Comparison of ENCODE assay signal across 7 mouse cellular contexts in the genomic region with DNA sequence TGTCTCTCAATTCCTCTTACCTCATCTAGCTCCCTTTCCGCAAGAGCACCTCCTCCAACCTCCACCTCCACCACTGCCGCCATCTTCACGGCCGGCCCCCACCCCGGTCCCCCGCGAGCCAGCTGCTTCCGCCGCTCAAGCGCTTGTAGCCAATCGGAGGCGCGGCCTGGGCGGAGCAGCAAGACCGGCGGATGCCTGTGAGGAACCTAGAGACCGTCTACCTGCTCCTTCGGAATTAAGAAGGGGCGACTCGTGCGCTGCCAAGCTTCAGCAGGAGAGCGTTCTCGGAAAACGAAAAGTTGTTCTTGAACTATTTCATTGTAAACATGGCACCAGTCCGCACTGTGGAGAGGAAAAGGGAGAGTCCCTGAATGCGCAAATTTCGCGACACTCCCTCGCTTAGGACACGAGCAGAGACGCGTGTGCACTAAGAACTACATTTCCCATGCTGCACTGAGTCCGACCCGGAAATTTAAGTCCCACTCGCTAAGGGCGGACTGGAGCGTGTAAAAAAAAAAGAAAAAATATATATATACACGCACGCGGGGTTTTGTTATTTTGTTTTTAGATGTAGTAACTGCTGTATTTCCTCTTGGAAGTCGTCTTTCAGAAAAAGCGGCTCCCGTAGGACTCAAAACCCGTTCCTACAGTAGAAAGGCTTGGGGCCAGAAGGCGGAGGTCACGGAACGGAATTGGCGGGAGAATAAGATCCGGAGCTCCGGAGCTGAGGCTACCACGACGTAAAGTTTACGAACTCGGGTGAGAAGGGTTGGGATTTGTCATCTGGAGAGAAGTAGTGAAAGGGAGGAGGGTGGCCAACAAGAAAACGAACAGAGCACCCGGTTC. TPM values are rescaled to one million over a fixed set of nuclear protein-coding genes. Genes with fewer than 3 reads are reported as not detected.
A peak's percentile ranks its signal among the peaks of the same experiment; 100 is the strongest.
DNase-seq lines count a peak whose midpoint lies in the region; ATAC-seq lines count a peak whose summit lies in the region.

Gene Rnf121, minus strand, starts transcription at position 424 of the 846 bp plus-strand sequence.
Gene Xndc1, plus strand, starts transcription at position 466 of the 846 bp plus-strand sequence.
Gene Xntrpc, plus strand, starts transcription at position 668 of the 846 bp plus-strand sequence.

- no peaks in the 10 kb centered on the region for H3K27me3 ChIP-seq in embryonic facial prominence, embryonic 12.5 days
- no peaks in the 10 kb centered on the region for H3K27me3 ChIP-seq in limb, embryonic 11.5 days (ENCODE audit: control insufficient read depth, insufficient read depth, low read length)
- no peaks in the 10 kb centered on the region for H3K27me3 ChIP-seq in midbrain, embryonic 14.5 days (ENCODE audit: control insufficient read depth, insufficient read depth, low read length)

- H3K9ac ChIP-seq in embryonic facial prominence, embryonic 12.5 days: peak within 1 kb of the TSS; percentile 64
- peak within 1 kb of the TSS; percentile 74 for H3K9ac ChIP-seq in limb, embryonic 11.5 days (ENCODE audit: low read length)
- H3K9ac ChIP-seq in midbrain, embryonic 14.5 days (replicated peaks; ENCODE audit: low read length): peak within 1 kb of the TSS; percentile 73

- peak; percentile 99 for ATAC-seq in embryonic facial prominence, embryonic 12.5 days (ENCODE audit: insufficient number of reproducible peaks, insufficient read depth, low FRiP score, low TSS enrichment)
- peak; percentile 98 for ATAC-seq in limb, embryonic 11.5 days (ENCODE audit: insufficient number of reproducible peaks, low FRiP score, low TSS enrichment, low read depth)
- ATAC-seq in midbrain, embryonic 14.5 days (ENCODE audit: low FRiP score, low TSS enrichment): peak; percentile 99

- under 1% methylated on average over 56 of the region's 56 CpGs for WGBS in embryonic facial prominence, embryonic 12.5 days
- WGBS in limb, embryonic 11.5 days: under 1% methylated on average over 56 of the region's 56 CpGs
- under 1% methylated on average over 56 of the region's 56 CpGs for WGBS in midbrain, embryonic 14.5 days

- peak; percentile 94 for DNase-seq in adrenal gland, postnatal 25 days
- DNase-seq in heart, adult 11 months: peak; percentile 100
- DNase-seq in kidney, adult 18-20 months: peak; percentile 94
- DNase-seq in limb, embryonic 11.5 days (ENCODE audit: low spot score): peak; percentile 95
- DNase-seq in midbrain, embryonic 14.5 days: peak; percentile 96
- DNase-seq in spleen, adult 18-20 months: peak; percentile 83 to 85

- H3K4me3 ChIP-seq in embryonic facial prominence, embryonic 12.5 days: peak within 1 kb of the TSS; percentile 64
- H3K4me3 ChIP-seq in limb, embryonic 11.5 days (ENCODE audit: low read depth, low read length): peak within 1 kb of the TSS; percentile 71
- peak within 1 kb of the TSS; percentile 62 for H3K4me3 ChIP-seq in midbrain, embryonic 14.5 days (replicated peaks; ENCODE audit: low read depth, low read length)

- H3K27ac ChIP-seq in embryonic facial prominence, embryonic 12.5 days: peak within 1 kb of the TSS; percentile 78
- H3K27ac ChIP-seq in limb, embryonic 11.5 days (replicated peaks; ENCODE audit: low read depth, low read length): peak within 1 kb of the TSS; percentile 67; the same call in 1 of the 2 replicates
- peak within 1 kb of the TSS; percentile 83 for H3K27ac ChIP-seq in midbrain, embryonic 14.5 days (replicated peaks; ENCODE audit: low read depth, low read length)

- H3K4me1 ChIP-seq in embryonic facial prominence, embryonic 12.5 days: peaks cover 17% of the 10 kb centered on the region
- H3K4me1 ChIP-seq in limb, embryonic 11.5 days (ENCODE audit: control insufficient read depth, insufficient read depth, low read length): peaks cover 11% of the 10 kb centered on the region
- peaks cover 15% of the 10 kb centered on the region for H3K4me1 ChIP-seq in midbrain, embryonic 14.5 days (ENCODE audit: control insufficient read depth, insufficient read depth, low read length)

- H3K36me3 ChIP-seq in embryonic facial prominence, embryonic 12.5 days: peaks cover 3% of the 10 kb centered on the region; the same call in 1 of the 2 replicates
- no peaks in the 10 kb centered on the region for H3K36me3 ChIP-seq in limb, embryonic 11.5 days (ENCODE audit: control insufficient read depth, insufficient read depth, low read length)
- H3K36me3 ChIP-seq in midbrain, embryonic 14.5 days (ENCODE audit: control insufficient read depth, insufficient read depth, low read length): 0 out of 2 replicates have a peak, but pooled peaks cover 2% of the 10 kb centered on the region

- H3K9me3 ChIP-seq in embryonic facial prominence, embryonic 12.5 days: no peaks in the 10 kb centered on the region
- no peaks in the 10 kb centered on the region for H3K9me3 ChIP-seq in limb, embryonic 11.5 days (ENCODE audit: control insufficient read depth, low read length)
- no peaks in the 10 kb centered on the region for H3K9me3 ChIP-seq in midbrain, embryonic 14.5 days (ENCODE audit: control insufficient read depth, low read length)

- peak within 1 kb of the TSS; percentile 74 for H3K4me2 ChIP-seq in embryonic facial prominence, embryonic 12.5 days (replicated peaks)
- peak within 1 kb of the TSS; percentile 77 for H3K4me2 ChIP-seq in limb, embryonic 11.5 days (ENCODE audit: low read depth, severe bottlenecking)
- H3K4me2 ChIP-seq in midbrain, embryonic 14.5 days (ENCODE audit: low read length): peak within 1 kb of the TSS; percentile 75

RNA-seq across cellular contexts. Expression of gene Rnf121, which starts in this region (rescaled TPM):
- total RNA-seq in adrenal gland, postnatal 25 days (2021): 28.5 and 34.7 TPM in 2 replicates
- polyA plus RNA-seq in embryonic facial prominence, embryonic 12.5 days (2016; fragmentation: Nextera tagmentation; extraction: Ambion mirVana): 28.9 and 33.5 TPM in 2 replicates
- 29.0 and 30.3 TPM in 2 replicates for polyA plus RNA-seq in limb, embryonic 11.5 days (2014; fragmentation: Nextera tagmentation; extraction: Ambion mirVana)
- polyA plus RNA-seq in midbrain, embryonic 14.5 days (2014; fragmentation: Nextera tagmentation; extraction: Ambion mirVana): 30.7 and 31.1 TPM in 2 replicates

RNA-seq across cellular contexts. Expression of gene Xndc1, which starts in this region (rescaled TPM):
- 18.0 and 19.9 TPM in 2 replicates for total RNA-seq in adrenal gland, postnatal 25 days (2021)
- polyA plus RNA-seq in embryonic facial prominence, embryonic 12.5 days (2016; fragmentation: Nextera tagmentation; extraction: Ambion mirVana): 46.2 and 48.3 TPM in 2 replicates
- polyA plus RNA-seq in limb, embryonic 11.5 days (2014; fragmentation: Nextera tagmentation; extraction: Ambion mirVana): 30.0 and 30.3 TPM in 2 replicates
- 21.0 and 24.3 TPM in 2 replicates for polyA plus RNA-seq in midbrain, embryonic 14.5 days (2014; fragmentation: Nextera tagmentation; extraction: Ambion mirVana)

RNA-seq across cellular contexts. Expression of gene Xntrpc, which starts in this region (rescaled TPM):
- 0.33 and 1.9 TPM in 2 replicates for total RNA-seq in adrenal gland, postnatal 25 days (2021)
- polyA plus RNA-seq in embryonic facial prominence, embryonic 12.5 days (2016; fragmentation: Nextera tagmentation; extraction: Ambion mirVana): 2.6 and 3.5 TPM in 2 replicates
- polyA plus RNA-seq in limb, embryonic 11.5 days (2014; fragmentation: Nextera tagmentation; extraction: Ambion mirVana): 1.6 and 2.4 TPM in 2 replicates
- polyA plus RNA-seq in midbrain, embryonic 14.5 days (2014; fragmentation: Nextera tagmentation; extraction: Ambion mirVana): 1.3 and 1.5 TPM in 2 replicates

Comparison
In these comparisons a context has a peak if more than half of its experiments do, and no peak if none do; other contexts are left out.
1. Peak in every context shown above with its lines: DNase-seq, ATAC-seq, H3K4me3 ChIP-seq and H3K27ac ChIP-seq.